Mouse (Mus musculus) left cerebral cortex, adult 8-10 months (tissue): ENCODE measurements around the gene Heatr6. TPM values are rescaled to one million over a fixed set of nuclear protein-coding genes. Genes with fewer than 3 reads are reported as not detected.
A peak's percentile ranks its signal among the peaks of the same experiment; 100 is the strongest.

ENCODE experiments used
- DNase-seq, 2 experiments: peaks; one replicate each; pipeline ENCODE4 v3.0.0; 2022; ENCODE audit warnings: low spot score in 2 of 2
- total RNA-seq, 4 experiments: library from RNA; stranded (reverse); gene quantifications; 2 replicates each; pipeline ENCODE4 v1.2.4; 2022

Gene Heatr6
- total RNA-seq: 10 to 100 TPM; 15.9 to 17.7 (median 16.5) TPM

DNA sequence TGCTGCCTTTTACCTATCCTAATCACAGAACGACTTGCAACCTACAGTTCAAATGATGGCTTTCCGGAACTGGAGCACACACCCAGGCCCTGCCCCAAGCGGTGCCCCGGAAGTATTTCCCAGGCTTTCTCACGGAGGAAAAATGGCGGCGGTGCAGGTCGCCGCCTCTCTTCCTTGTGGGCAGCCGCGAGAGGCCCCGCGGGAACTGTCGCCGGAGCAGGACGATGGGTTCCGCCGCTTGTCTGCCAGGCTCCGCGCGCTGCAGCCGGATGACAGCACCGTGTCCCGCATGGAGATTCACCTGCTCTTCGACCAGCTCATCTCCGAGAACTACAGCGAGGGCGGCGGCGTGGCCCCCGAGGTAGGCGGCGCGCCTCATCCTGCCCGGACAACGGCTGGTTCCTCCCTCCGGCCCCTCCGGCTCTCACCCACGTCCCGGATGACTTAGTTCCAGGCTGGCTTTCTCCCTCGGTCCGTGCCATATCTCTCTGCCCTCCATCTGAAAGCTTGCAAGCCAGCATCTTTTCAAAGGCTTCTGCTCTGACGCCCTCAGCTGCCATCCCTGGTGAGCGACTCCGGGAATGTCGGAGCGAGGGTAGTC, at the start of gene Heatr6:
Gene Heatr6, plus strand, starts transcription at position 116 of the 601 bp plus-strand sequence.
- DNase-seq: peak; percentile 80 to 87

DNA sequence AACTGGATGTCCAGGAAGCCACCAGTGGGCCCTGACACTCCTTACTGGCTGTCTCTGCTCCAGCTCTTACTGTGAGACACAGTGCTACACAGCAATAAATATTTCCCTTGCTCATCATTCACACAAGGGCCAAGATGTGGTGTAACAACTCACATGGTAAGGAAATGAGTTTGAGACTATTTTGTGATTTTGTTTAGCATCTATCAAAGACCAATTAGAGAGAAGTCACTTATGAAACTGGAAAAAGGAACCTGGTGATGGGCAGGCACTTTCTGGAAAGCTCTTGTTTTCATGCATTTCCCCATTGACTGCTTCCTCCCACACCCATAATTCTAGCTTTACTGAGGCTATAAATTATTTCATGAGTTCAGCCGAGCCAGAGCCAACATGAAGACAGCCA, 49.8 kb upstream of the Heatr6 start, which contains the start of gene Wfdc17:
Gene Wfdc17, plus strand, starts transcription at position 287 of the 400 bp plus-strand sequence.
- no peak for DNase-seq

DNA sequence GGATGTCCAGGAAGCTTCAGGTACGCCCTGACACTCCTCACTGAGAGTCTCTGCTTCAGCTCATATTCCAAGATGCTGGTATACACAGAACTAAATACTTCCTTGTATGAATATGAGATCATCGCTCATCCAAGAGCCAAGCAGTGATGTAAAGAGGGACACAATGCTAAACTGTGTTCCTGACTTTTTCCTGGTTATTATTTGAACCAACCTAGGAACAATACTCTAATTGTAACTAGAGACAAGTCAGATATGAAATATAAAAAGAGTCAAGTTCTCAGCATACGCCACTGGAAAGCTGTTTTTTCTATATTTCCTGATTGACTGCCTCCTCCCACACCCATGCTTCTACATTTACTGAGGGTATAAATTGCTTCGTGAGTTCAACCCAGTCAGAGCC, 44.8 kb upstream of the Heatr6 start, which contains the start of gene Wfdc18:
Gene Wfdc18, plus strand, starts transcription at position 301 of the 400 bp plus-strand sequence.
- DNase-seq: no peak

DNA sequence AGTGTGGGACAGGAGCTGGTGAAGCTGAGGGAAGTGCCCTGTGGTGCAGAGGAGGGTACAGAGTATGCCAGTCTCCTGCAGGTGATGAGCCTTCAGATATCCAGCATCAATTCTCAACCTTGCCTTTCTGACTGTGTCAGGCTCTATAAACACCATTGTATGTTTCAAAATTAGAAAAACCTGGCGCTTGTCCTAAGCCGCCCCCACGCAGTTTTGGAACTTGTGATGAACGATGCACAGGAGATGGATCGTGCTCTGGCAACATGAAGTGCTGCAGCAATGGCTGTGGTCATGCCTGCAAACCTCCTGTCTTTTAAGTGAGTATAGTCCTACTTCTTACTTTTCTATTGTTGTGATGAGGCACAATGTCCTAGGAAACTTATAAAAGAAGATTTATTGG, 43.8 kb upstream of the Heatr6 start:
- peak in 1 of 2 experiments; percentile 10 for DNase-seq

DNA sequence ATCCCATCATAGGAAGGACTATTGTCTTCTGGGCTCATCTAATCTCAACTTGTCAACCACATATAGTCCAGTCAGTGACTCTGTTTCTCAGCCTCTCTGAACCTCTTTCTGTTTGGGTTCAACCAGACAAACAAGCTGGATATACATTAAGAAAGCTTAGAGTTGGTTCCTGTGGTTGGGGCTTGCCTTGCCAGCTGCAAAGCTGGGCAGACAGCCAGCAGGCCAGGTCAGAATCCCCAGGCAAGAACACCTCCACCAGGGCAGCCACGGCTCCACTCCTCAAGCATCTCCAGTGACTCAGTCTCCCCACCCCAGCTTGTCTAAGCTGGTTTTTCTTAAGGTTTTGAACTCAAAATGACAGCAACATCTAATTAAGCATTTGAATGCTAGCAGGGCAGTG, 40.8 kb upstream of the Heatr6 start:
- DNase-seq: no peak

DNA sequence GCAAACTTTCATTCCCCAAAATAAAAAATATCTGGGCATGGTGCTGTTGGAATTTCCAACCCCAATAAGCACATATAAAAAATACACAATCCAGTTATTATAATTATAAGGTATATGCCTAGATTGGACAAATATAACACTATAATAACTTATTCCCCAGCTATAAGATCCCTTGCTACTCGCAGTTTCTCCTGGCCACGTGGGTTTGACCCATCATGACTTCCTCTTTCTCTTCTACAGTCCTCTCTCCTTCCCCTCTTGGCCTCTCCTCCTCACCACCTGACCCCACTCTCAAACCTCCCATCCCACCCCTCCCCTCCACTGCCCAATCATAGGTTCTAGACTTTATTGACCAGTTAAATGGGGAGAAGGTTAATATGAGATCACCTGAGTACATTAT, 39.6 kb upstream of the Heatr6 start:
- DNase-seq: no peak

DNA sequence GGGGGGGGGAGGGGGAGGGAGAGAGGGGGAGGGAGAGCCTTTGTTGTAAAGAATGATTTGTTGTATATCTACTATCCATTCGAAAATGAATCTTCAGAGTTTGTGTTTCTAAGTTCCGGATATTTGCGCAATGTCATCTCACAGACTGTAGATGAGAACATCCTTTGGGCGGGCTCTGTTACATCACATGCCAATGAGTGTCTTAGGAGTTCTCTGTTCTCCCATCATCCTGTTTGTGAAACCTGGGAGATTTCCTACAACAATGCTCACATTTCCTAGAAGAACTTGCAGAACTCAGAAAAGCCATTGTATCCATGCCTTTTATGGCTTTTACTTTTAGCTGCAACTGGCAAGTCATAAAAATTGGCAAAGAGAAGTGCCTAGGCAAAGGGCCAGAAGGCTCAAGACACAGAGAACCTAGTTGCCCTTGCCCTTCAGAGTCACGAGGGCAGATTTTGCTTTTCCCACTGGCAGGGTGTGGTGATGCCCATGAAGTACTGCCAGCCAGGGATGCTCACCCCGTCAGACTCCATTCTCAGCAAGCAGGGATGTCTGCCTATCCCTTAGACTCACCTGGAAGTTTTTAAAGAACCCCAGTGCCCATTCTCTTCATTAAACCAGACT, 36.3 kb upstream of the Heatr6 start:
- no peak for DNase-seq

DNA sequence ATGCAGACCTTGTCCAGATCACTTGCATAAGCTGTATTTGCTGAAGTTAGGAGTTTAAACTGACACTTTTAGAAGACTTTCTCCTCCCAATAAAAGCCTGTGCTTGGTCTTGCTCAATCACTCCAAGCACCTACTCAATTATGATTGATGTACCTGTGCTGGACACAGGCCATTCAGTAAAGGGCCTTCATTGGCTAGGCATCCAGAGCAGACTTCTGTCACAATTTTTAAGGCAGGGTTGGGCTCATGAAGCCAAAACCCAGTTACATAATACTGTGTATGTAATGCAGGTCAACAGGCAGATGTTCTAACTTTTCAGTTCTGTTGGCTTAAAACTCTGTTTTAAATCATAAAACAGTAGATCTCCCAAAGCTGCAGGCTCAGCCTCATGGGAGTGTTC, 32.7 kb upstream of the Heatr6 start:
- no peak for DNase-seq

DNA sequence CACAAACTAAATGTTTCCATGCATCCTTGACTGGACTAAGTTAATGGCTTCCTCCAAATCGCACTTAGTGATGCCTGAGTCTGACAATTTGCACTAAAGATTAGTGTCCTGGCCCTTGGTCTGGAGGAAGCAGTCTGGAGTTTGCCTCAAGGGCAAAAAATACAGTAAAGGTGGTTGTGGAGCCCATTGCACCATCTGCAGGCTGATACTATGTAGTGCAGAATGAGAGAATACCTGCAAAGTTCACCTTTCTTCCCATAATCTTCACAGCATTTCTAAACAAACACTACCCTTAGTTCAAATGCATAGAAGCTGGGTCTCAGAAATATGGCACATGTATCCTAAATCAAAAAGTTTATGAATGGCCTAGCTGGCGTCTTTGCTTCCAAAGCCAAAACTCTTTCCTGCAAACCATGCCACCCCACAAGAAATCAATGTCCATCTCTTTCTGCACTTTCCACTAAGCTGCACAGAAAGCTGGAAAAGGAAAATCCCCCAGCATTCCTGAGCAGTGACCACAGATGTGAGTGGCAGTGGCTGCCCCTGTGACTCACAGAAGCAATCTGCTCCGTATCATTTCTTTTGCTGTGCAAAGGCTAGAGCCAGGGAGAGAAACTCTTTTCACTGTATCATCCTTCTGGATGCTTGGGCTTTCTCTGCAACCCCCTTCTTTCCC, 24.6 kb upstream of the Heatr6 start:
- no peak for DNase-seq

DNA sequence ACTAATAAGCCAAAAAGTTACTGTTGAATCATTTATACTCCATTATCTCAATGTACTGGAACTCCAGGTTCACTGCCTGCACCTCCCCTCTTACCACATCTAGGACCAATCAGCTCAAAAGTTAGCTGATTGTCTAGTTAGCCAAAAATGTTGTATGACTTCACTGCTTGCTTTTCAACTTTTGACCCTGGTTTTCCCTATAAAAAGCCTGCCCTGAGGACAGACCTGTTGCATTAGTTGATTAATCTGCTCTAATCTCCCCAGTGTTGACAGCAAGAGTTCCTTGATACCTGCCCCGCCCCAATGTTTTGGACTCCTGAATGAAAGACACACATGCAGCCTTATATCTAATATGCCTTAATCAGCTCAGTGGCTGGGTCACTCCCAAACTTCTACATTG, 22.4 kb upstream of the Heatr6 start:
- DNase-seq: no peak

DNA sequence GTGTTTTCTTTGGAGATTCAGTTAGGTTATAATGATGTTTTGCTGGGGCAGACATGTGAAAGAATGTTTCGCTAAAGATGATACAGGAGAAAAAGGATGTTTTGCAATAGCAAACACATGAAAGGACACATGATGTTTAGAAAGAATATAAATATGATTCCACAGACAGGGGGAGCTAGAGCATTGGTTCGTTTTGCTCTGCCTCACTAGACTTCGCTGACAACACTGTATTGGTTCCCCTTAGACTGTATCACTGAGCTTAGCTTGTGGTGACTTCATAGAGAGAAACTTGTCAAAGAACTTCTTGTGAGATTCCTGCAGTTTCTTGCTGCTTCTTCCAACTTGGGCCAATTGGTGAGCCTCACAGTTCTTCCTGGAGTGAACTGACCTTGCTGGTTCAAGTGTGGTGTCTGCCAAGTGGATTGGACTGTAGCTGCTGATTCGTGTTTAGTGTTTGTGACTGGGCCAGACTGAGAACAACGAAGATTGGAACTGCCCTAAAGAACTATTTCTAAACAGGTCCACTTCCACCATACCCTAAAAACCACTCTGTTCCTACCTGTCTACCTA, 20.3 kb upstream of the Heatr6 start:
- DNase-seq: no peak

DNA sequence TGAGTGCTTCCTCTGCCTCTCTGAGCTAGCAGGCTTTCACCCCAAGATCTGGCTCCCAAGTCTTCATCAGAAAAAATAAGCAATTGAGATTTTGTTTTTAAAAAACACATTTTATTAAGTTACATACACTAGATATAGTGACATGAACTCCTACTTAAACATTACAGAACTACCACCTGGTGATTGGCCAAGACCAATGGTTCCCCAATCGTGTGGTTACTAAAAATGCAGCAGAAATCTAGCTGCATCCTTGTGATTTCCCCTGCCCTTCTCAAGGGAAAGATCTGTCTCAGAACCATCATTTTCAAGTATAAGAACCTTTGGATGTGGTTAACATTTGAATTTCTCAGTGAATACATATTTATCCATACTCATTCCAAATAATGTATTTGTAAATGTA, 19.3 kb upstream of the Heatr6 start:
- no peak for DNase-seq

DNA sequence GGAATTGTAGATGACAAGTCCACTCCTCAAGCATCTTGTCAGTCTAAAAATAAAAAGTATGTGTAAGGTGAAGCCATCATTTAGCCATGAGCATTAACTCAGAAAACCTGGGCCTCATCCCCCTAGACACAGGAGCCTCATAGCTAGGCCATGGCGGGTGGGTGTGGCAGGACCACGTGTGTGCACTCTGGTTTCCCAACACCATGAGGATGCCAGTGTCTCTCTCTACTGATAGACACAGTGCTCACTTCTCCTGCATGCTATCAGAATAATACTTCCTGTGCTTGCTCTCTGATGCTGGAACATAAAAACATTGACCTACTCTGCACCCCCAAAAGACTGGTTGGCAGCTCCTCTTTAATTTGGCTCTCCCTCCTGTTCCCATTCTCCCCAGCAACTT, 17.6 kb upstream of the Heatr6 start:
- DNase-seq: no peak

DNA sequence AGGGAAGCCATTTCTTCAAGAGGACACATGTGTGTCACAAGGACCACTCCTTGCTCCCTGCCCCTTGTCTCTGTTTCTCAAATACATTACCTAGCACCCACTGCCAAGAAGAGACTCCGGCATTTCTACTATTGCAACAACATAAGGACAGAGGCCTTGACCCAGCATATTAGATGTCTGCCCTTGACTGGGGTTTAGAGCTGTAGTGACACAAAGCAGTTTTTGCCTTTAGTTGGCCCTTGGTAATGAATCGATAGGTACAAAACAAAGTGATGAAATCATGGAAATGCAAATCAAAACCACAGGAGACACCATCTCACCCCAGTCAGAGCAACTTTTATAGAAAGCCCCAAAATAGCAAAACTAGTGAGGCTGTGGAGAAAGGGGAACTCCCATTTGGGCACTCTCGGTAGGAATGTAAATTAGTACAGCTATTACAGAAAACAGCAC, 16.4 kb upstream of the Heatr6 start:
- no peak for DNase-seq

DNA sequence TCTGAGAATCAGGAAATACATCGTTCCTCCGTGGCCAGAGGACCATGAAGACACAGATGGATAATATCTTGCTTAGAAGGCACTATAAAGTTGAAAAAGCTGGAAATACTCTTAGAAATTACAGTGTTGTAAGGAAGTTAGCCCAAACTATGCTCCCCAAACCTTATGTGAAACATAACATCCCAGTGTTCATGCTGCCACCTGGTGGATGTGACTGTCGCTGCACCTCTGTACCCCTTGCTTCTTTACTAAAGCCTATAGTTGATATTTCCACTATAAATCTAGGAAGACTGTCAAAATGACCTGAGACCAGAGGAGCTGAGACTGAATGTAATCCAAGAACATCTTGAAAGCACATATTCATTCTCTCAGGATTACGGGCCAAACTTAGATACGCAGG, 14.3 kb upstream of the Heatr6 start:
- DNase-seq: peak; percentile 25 to 81

DNA sequence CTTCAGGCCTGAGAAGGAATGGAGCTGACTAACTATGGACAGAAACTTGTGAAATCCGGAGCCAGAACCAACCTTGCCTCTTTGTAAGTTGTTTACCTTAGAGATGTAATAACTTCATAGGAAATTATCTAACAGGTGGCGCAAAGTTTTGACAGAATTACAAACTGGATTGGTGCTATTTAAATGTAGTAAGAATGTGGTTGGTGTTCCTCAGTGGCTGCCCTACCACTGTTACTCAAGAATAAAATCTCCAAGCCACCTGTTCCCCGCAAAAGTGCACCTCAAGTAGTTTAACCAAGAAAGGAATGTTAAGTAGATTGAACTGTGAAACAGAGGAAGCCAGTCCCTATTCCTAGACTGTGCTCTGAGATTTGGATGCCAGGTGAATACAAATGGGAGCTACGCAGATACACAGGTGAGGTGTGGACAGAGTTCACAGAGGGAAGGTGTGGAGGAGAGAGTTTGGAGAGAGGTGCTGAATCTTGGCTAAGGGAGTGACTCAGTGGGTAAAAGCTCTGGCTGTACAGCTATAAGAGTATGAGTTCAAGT, 13.0 kb upstream of the Heatr6 start:
- no peak for DNase-seq

DNA sequence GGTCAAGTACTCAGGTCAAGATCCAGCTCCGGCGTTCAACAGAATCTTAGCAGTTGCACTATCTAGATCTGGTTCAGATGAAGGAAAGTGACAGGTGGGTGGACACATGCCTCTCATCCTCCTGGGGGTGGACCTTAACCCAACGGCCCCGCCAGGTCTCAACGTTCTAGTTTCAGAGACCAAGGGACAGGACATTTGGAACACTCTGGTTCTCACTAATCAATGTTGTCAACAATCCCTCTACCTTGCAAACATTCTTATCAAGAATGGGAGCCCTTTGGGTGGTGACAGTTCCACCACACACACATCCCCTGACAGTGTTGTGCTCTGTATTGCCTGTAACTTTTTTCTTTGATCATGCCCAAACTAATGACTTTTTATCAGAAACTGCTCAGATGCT, 11.7 kb upstream of the Heatr6 start:
- no peak for DNase-seq

DNA sequence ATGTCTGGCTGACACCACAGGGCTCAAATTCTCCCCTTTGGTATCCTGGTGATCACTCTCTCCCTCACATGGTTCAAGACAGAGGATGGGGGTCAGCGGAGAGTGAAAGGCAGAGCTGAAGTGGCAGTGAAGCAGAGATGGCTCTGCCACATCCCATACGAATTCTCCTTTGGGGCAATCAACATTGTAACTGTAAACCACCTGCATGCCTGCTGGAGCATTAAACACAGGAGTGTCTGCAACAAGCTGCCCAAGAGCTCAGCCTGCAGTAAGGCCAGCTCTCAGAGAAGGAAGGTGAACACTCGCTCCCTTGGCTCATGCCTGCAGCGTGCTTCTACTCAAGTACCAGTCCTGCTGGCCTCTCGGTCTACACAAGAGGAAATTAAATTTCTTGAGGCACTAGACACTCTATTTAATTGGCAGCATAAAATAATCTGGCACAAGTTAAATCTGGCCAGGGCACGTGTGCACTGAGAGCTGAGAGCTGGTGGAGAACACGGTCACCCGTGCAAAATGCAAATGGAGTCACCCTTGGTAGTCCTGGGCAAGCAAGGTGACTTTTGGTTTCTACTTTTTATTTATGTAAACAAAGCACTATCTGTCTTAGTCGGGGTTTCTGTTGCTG, 10.7 kb upstream of the Heatr6 start:
- DNase-seq: no peak

DNA sequence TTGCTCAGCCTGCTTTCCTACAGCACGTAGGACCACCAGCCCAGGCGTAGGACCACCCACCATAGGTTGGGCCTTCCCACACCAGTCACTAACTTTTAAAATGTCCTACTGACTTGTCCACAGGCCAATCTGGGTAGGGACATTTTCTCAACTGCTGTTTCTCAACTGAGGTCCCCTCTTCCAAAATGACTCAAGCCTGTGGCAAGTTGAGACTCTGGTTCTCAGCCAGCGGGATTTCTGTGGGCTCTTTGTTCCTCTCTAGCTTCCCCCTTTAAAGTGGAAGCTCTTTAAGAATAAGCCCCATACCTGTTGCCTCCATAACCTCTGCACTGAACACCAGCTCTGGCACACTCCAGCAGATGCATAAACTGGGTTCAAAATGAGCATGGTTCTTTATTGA, 10.0 kb upstream of the Heatr6 start:
- DNase-seq: no peak

DNA sequence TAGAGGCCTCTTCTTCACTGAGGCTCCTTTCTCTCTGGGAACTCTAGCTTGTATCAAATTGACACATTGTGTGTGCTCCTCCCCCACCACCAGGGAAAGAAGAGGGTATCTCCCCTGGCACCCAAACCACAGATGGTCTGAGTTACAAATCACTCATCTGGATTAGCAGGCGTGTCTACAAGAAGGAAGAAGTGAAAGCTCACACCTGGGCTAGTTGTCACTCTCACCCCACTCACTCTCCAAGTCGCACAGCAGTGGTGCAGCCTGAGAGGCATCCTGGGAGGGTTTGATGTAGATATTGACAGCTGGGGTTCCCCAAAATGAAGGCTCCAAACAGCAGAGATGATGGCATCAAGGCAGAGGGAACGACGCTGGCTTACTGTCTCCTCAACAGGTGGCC, 7.3 kb upstream of the Heatr6 start:
- no peak for DNase-seq

DNA sequence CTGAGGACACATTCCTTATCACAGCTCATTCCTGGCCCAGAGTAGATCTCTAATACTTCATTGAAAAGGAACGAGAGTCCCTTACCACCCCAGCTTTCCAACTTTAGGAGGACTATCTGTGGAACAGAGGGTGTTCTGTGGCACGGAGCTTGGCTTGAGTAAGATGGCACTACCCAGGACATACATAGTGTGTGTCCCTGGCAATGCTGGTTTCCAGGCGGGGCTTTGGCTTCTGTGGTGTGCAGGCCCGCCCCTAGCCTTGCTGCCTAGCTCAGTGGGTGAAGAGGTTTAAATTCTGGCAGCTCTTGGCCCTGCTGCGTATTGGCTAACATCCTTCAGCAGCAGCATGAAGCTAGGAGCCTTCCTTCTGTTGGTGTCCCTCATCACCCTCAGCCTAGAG, 6.8 kb upstream of the Heatr6 start, which contains the start of gene Wfdc21:
Gene Wfdc21, plus strand, starts transcription at position 260 of the 400 bp plus-strand sequence.
- DNase-seq: no peak
